ENCODE assay signal across 8 mouse cellular contexts in the genomic region with DNA sequence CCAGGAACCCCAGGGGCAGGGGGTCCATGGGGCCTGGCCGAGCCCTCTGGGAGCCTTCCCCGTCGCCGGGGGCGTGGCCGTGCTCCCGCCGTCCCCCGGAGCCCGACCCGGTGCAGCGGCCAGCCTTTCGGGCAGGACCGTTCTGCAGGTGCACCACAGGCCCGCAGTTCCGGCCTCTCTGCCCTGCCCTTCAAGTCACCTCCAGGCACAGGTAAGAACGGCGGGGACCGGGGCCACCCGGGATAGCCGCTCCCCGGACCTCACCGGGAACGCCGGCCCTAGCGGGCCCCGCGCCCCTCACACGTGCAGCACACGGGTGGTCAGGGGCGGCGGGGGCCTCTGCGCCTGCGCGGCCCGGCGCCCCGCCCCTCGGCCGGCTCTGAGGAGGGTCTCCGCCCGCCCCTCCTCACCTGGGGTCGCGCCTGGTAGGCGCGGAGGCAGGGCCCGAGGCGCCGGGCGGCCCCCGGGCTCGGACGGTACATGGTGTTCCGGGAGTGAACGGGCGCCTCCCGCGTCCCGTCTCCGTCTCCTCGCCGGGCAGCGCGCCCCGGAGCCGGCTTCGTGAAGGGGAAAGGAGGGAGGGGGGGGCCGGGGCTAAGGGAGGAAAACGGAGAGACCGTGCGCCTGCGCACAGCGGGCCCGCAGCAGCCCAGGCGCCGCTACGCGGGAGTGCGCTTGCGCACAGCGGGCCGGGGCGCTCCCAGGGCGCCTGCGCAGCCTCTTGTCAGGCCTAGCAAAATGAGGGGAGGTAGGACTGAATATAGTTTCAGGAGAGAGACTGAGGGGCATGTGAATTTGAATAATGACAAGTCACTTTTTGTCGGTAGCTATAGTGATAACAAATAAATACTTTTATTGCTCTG. TPM values are rescaled to one million over a fixed set of nuclear protein-coding genes. Genes with fewer than 3 reads are reported as not detected.
A peak's percentile ranks its signal among the peaks of the same experiment; 100 is the strongest.
DNase-seq lines count a peak whose midpoint lies in the region; ATAC-seq and TF ChIP-seq lines count a peak whose summit lies in the region.

A gene (minus strand): TSS at position 651 of the 863 bp plus-strand sequence.

- peak; percentile 17; the same call in 1 of the 2 replicates for TF ChIP-seq POLR2A in heart, adult 2 months (IDR thresholded peaks at IDR 0.05; ENCODE audit: insufficient read depth, low read depth, low read length)
- TF ChIP-seq POLR2A in kidney, adult 2 months (IDR thresholded peaks at IDR 0.05; ENCODE audit: low read depth, low read length): no peak

- H3K9me3 ChIP-seq in embryonic facial prominence, embryonic 14.5 days (ENCODE audit: control insufficient read depth, low read length): no peaks in the 10 kb centered on the region
- no peaks in the 10 kb centered on the region for H3K9me3 ChIP-seq in limb, embryonic 12.5 days
- H3K9me3 ChIP-seq in midbrain, embryonic 14.5 days (ENCODE audit: control insufficient read depth, low read length): no peaks in the 10 kb centered on the region

- WGBS in embryonic facial prominence, embryonic 14.5 days: under 1% methylated on average over 66 of the region's 86 CpGs
- 1% methylated on average over 75 of the region's 86 CpGs for WGBS in heart, adult 2 months
- whole genome bisulfite sequencing in kidney, adult 2 months: under 1% methylated on average over 83 of the region's 86 CpGs
- under 1% methylated on average over 86 of the region's 86 CpGs for WGBS in limb, embryonic 12.5 days
- under 1% methylated on average over 86 of the region's 86 CpGs for WGBS in midbrain, embryonic 14.5 days

- H3K27me3 ChIP-seq in embryonic facial prominence, embryonic 14.5 days (replicated peaks; ENCODE audit: control insufficient read depth, insufficient read depth, low read length): no peaks in the 10 kb centered on the region
- no peaks in the 10 kb centered on the region for H3K27me3 ChIP-seq in heart, adult 2 months (ENCODE audit: control insufficient read depth, insufficient read depth, low read length)
- no peaks in the 10 kb centered on the region for H3K27me3 ChIP-seq in kidney, adult 2 months (replicated peaks; ENCODE audit: control insufficient read depth, insufficient read depth, low read length)
- H3K27me3 ChIP-seq in limb, embryonic 12.5 days: no peaks in the 10 kb centered on the region
- no peaks in the 10 kb centered on the region for H3K27me3 ChIP-seq in midbrain, embryonic 14.5 days (ENCODE audit: control insufficient read depth, insufficient read depth, low read length)

- peak within 1 kb of the TSS; percentile 76 for H3K27ac ChIP-seq in embryonic facial prominence, embryonic 14.5 days (replicated peaks; ENCODE audit: low read depth, low read length)
- peak within 1 kb of the TSS; percentile 90 for H3K27ac ChIP-seq in heart, adult 2 months
- peak within 1 kb of the TSS; percentile 90 for H3K27ac ChIP-seq in kidney, adult 2 months (ENCODE audit: insufficient read depth, low read depth, low read length)
- H3K27ac ChIP-seq in limb, embryonic 12.5 days: peak within 1 kb of the TSS; percentile 93
- peak within 1 kb of the TSS; percentile 97 for H3K27ac ChIP-seq in midbrain, embryonic 14.5 days (replicated peaks; ENCODE audit: low read depth, low read length)

- H3K9ac ChIP-seq in embryonic facial prominence, embryonic 14.5 days (ENCODE audit: low read depth, low read length): peak within 1 kb of the TSS; percentile 84
- peak within 1 kb of the TSS; percentile 98 for H3K9ac ChIP-seq in heart, adult 2 months (ENCODE audit: low read depth, low read length)
- H3K9ac ChIP-seq in limb, embryonic 12.5 days (replicated peaks): peak within 1 kb of the TSS; percentile 84
- peak within 1 kb of the TSS; percentile 88 for H3K9ac ChIP-seq in midbrain, embryonic 14.5 days (replicated peaks; ENCODE audit: low read length)

- H3K4me1 ChIP-seq in embryonic facial prominence, embryonic 14.5 days (ENCODE audit: control insufficient read depth, insufficient read depth, low read length): no peaks in the 10 kb centered on the region
- peaks cover 5% of the 10 kb centered on the region for H3K4me1 ChIP-seq in heart, adult 2 months (ENCODE audit: control insufficient read depth, insufficient read depth, low read length)
- peaks cover 7% of the 10 kb centered on the region; the same call in 1 of the 2 replicates for H3K4me1 ChIP-seq in kidney, adult 2 months (ENCODE audit: control insufficient read depth, insufficient read depth, low read length)
- H3K4me1 ChIP-seq in limb, embryonic 12.5 days (replicated peaks): peaks cover 20% of the 10 kb centered on the region
- peaks cover 12% of the 10 kb centered on the region; the same call in 1 of the 2 replicates for H3K4me1 ChIP-seq in midbrain, embryonic 14.5 days (ENCODE audit: control insufficient read depth, insufficient read depth, low read length)

- H3K36me3 ChIP-seq in embryonic facial prominence, embryonic 14.5 days (ENCODE audit: control insufficient read depth, insufficient read depth, low read length): peaks cover 64% of the 10 kb centered on the region
- no peaks in the 10 kb centered on the region for H3K36me3 ChIP-seq in heart, adult 2 months (ENCODE audit: control insufficient read depth, insufficient read depth, low read length)
- H3K36me3 ChIP-seq in kidney, adult 2 months (ENCODE audit: control insufficient read depth, insufficient read depth, low read length): no peaks in the 10 kb centered on the region; the same call in 1 of the 2 replicates
- peaks cover 66% of the 10 kb centered on the region for H3K36me3 ChIP-seq in limb, embryonic 12.5 days
- H3K36me3 ChIP-seq in midbrain, embryonic 14.5 days (ENCODE audit: control insufficient read depth, insufficient read depth, low read length): peaks cover 70% of the 10 kb centered on the region

- intact Hi-C loops in heart, adult 2 months (cut with DNase I): loop anchor here (1.0 to 2.0 kb wide), 2 partner anchors 17 to 20 kb away; a partner anchor contains a TSS

- ATAC-seq in embryonic facial prominence, embryonic 14.5 days (ENCODE audit: low read depth): peak; percentile 95
- ATAC-seq in limb, embryonic 12.5 days (ENCODE audit: insufficient number of reproducible peaks, insufficient read depth, low FRiP score, low TSS enrichment, low read depth): peak; percentile 89
- ATAC-seq in midbrain, embryonic 14.5 days (ENCODE audit: low FRiP score, low TSS enrichment): peak; percentile 94

- DNase-seq in 416B (ENCODE audit: low read depth): peak; percentile 91
- peak; percentile 77 to 84 for DNase-seq in adrenal gland, postnatal 4 days (ENCODE audit: low spot score in 2 of 2)
- DNase-seq in embryonic facial prominence, embryonic 14.5 days (ENCODE audit: low spot score): peak; percentile 95
- peak; percentile 94 to 96 for DNase-seq in heart, adult 2 months
- peak; percentile 95 for DNase-seq in kidney, adult 2 months
- peak; percentile 98 for DNase-seq in midbrain, embryonic 14.5 days
- DNase-seq in spleen, adult 12 weeks (ENCODE audit: low spot score): peak; percentile 84

- peak within 1 kb of the TSS; percentile 82 for H3K4me3 ChIP-seq in embryonic facial prominence, embryonic 14.5 days (ENCODE audit: low read depth, low read length)
- H3K4me3 ChIP-seq in heart, adult 2 months: peak within 1 kb of the TSS; percentile 95
- H3K4me3 ChIP-seq in kidney, adult 2 months (ENCODE audit: insufficient read depth, low read depth, low read length): peak within 1 kb of the TSS; percentile 76
- peak within 1 kb of the TSS; percentile 80 for H3K4me3 ChIP-seq in limb, embryonic 12.5 days (replicated peaks)
- H3K4me3 ChIP-seq in midbrain, embryonic 14.5 days (replicated peaks; ENCODE audit: low read depth, low read length): peak within 1 kb of the TSS; percentile 82

- TF ChIP-seq EP300 in heart, adult 2 months (IDR thresholded peaks at IDR 0.05; ENCODE audit: insufficient read depth, low read depth, low read length): no peak

- peak within 1 kb of the TSS; percentile 98 for H3K4me2 ChIP-seq in embryonic facial prominence, embryonic 14.5 days (ENCODE audit: low read depth, low read length)
- peak within 1 kb of the TSS; percentile 99 for H3K4me2 ChIP-seq in limb, embryonic 12.5 days
- H3K4me2 ChIP-seq in midbrain, embryonic 14.5 days (ENCODE audit: low read length): peak within 1 kb of the TSS; percentile 100

- no peaks in the 10 kb centered on the region for H3K79me2 ChIP-seq in heart, adult 2 months (replicated peaks; ENCODE audit: control insufficient read depth, insufficient read depth, low read length)

- no peak for TF ChIP-seq CTCF in heart, adult 2 months (IDR thresholded peaks at IDR 0.05)
- TF ChIP-seq CTCF in kidney, adult 2 months (conservative IDR thresholded peaks at IDR 0.05; ENCODE audit: insufficient read depth, insufficient read length, low read depth, low read length): no peak

RNA-seq across cellular contexts. Expression of the gene that starts here (rescaled TPM):
- 10 to 100 TPM; 34.4 to 34.5 TPM for total RNA-seq in adrenal gland, postnatal 4 days (2021)
- 20.5 and 21.5 TPM in 2 replicates for polyA plus RNA-seq in embryonic facial prominence, embryonic 14.5 days (2014; fragmentation: Nextera tagmentation; extraction: Ambion mirVana)
- 100 to 1,000 TPM in 1 of 2 experiments, 10 to 100 TPM in 1; 99.4 to 116 TPM for total RNA-seq in heart, adult 2 months (2021)
- 164 and 176 TPM in 2 replicates for polyA plus RNA-seq in heart, adult 2 months (2012; rRNA removed)
- 118 and 132 TPM in 2 replicates for polyA plus RNA-seq in kidney, adult 2 months (2012; rRNA removed)
- 18.6 and 24.8 TPM in 2 replicates for polyA plus RNA-seq in limb, embryonic 12.5 days (2016; fragmentation: Nextera tagmentation; extraction: Ambion mirVana)
- 50.7 and 70.0 TPM in 2 replicates for polyA plus RNA-seq in midbrain, embryonic 14.5 days (2014; fragmentation: Nextera tagmentation; extraction: Ambion mirVana)

Comparison
In these comparisons a context has a peak if more than half of its experiments do, and no peak if none do; other contexts are left out.
1. Peak in every context shown above with its lines: DNase-seq, ATAC-seq, H3K4me3 ChIP-seq and H3K27ac ChIP-seq.